ENCODE assay signal across 16 mouse cellular contexts in genomic region chr2:153584396-153584795, GRCm38 (mm10). TPM values are rescaled to one million over a fixed set of nuclear protein-coding genes. Genes with fewer than 3 reads are reported as not detected.
DNase-seq lines count a peak whose midpoint lies in the region; ATAC-seq and TF ChIP-seq lines count a peak whose summit lies in the region.
"Had no signal": no experiment of that assay in that cellular context is flagged by ENCODE, and none has a peak within 500 bp of the region (broad histone marks: within the 10 kb centered on the region; RNA-seq: fewer than 3 reads in every experiment).

No protein-coding gene starts in this region.

- peaks cover 38% of the 10 kb centered on the region for H3K4me1 ChIP-seq in hindbrain, embryonic 10.5 days (replicated peaks)
- no peaks in the 10 kb centered on the region for H3K4me1 ChIP-seq in hindbrain, postnatal 0 days (ENCODE audit: insufficient read depth, low read length)
- peaks cover 12 to 30% of the 10 kb centered on the region in 2 experiments; a peak in 3 of 4 replicates for H3K4me1 ChIP-seq in ES-E14 (ENCODE audit: control insufficient read depth in 2 of 2, insufficient read depth in 2 of 2, low read length in 2 of 2, poor library complexity in 1 of 2)
- peaks cover 77% of the 10 kb centered on the region for H3K4me1 ChIP-seq in liver, embryonic 12.5 days

- TF ChIP-seq CTCF in hindbrain, postnatal 0 days (IDR thresholded peaks at IDR 0.05; ENCODE audit: low read depth), result no peak

- no peak for ATAC-seq in hindbrain, postnatal 0 days
- ATAC-seq in liver, embryonic 12.5 days, result no peak
- ATAC-seq in inflammation-experienced regulatory T-cells, adult 6 months, result no peak
- ATAC-seq in megakaryocyte progenitor cell, adult 5-6 weeks (replicated peaks; ENCODE audit: poor library complexity), result no peak
- ATAC-seq: forebrain, embryonic 15.5 days; hindbrain, embryonic 16.5 days; Patski had no signal

- H3K27ac ChIP-seq in hindbrain, embryonic 10.5 days, result peak overlapping the region; percentile 35
- no peak overlapping the region for H3K27ac ChIP-seq in hindbrain, postnatal 0 days
- peak overlapping the region; percentile 74 for H3K27ac ChIP-seq in ES-E14 (ENCODE audit: insufficient read depth, low read depth, low read length, poor library complexity, severe bottlenecking)
- H3K27ac ChIP-seq in liver, embryonic 12.5 days, result peak overlapping the region; percentile 93
- H3K27ac ChIP-seq: forebrain, embryonic 15.5 days; macrophage; stomach, postnatal 0 days had no signal

- DNase-seq in hindbrain, embryonic 10.5 days (ENCODE audit: low spot score), result no peak
- DNase-seq in hindbrain, postnatal 0 days (ENCODE audit: low spot score), result no peak
- DNase-seq in 416B (ENCODE audit: low read depth) (peak; percentile 49), ES-E14 (ENCODE audit: low read depth, low spot score) (no peak)
- DNase-seq: cerebellum, adult 11 months; heart, adult 18-20 months; heart, postnatal 10 days; lung, adult 18-20 months had no signal

- H3K27me3 ChIP-seq in hindbrain, embryonic 10.5 days (ENCODE audit: insufficient read depth, poor library complexity, severe bottlenecking), result peaks cover 20% of the 10 kb centered on the region
- no peaks in the 10 kb centered on the region for H3K27me3 ChIP-seq in hindbrain, postnatal 0 days (ENCODE audit: insufficient read depth, low read length)
- no peaks in the 10 kb centered on the region for H3K27me3 ChIP-seq in liver, embryonic 12.5 days (replicated peaks)
- H3K27me3 ChIP-seq: forebrain, embryonic 15.5 days; Patski had no signal

- no peaks in the 10 kb centered on the region for H3K9me3 ChIP-seq in hindbrain, embryonic 10.5 days
- no peaks in the 10 kb centered on the region for H3K9me3 ChIP-seq in hindbrain, postnatal 0 days (ENCODE audit: low read length)
- H3K9me3 ChIP-seq in ES-E14 (ENCODE audit: control insufficient read depth, insufficient read depth, low read depth, low read length), result no peaks in the 10 kb centered on the region
- H3K9me3 ChIP-seq in liver, embryonic 12.5 days (replicated peaks), result no peaks in the 10 kb centered on the region
- H3K9me3 ChIP-seq: forebrain, embryonic 15.5 days had no signal

- in situ Hi-C loops in ES-E14 (cut with MboI; ENCODE audit: low sequenced_read_pairs in 2 of 2, unreplicated experiment in 2 of 2), result loop anchor here (10.0 to 25.0 kb wide), 2 partner anchors 97 to 100 kb away; partner anchors contain the start of gene 4930404H24Rik (in 1 of the 2)

- H3K4me3 ChIP-seq in hindbrain, embryonic 10.5 days, result no peak overlapping the region
- no peak overlapping the region for H3K4me3 ChIP-seq in hindbrain, postnatal 0 days (ENCODE audit: low read length)
- H3K4me3 ChIP-seq in ES-E14 (ENCODE audit: insufficient read depth in 1 of 2, low read depth in 1 of 2, low read length in 2 of 2, poor library complexity in 1 of 2, severe bottlenecking in 1 of 2), result no peak overlapping the region
- no peak overlapping the region for H3K4me3 ChIP-seq in liver, embryonic 12.5 days
- H3K4me3 ChIP-seq: forebrain, embryonic 15.5 days had no signal

- WGBS in hindbrain, embryonic 10.5 days, result 62% methylated on average over 4 of the region's 4 CpGs
- WGBS in hindbrain, postnatal 0 days, result 78% methylated on average over 4 of the region's 4 CpGs
- 70% methylated on average over 4 of the region's 4 CpGs for WGBS in liver, embryonic 12.5 days (ENCODE audit: insufficient replicate concordance)

- H3K36me3 ChIP-seq in hindbrain, embryonic 10.5 days, result no peaks in the 10 kb centered on the region
- H3K36me3 ChIP-seq in hindbrain, postnatal 0 days (ENCODE audit: insufficient read depth, low read length), result no peaks in the 10 kb centered on the region
- no peaks in the 10 kb centered on the region for H3K36me3 ChIP-seq in ES-E14 (ENCODE audit: control insufficient read depth, insufficient read depth, low read length, poor library complexity, severe bottlenecking)
- H3K36me3 ChIP-seq in liver, embryonic 12.5 days, result no peaks in the 10 kb centered on the region
- H3K36me3 ChIP-seq: forebrain, embryonic 15.5 days had no signal

- no peak overlapping the region for H3K9ac ChIP-seq in hindbrain, postnatal 0 days (replicated peaks; ENCODE audit: low read length)
- no peak overlapping the region; the same call in 1 of the 2 replicates for H3K9ac ChIP-seq in ES-E14 (ENCODE audit: insufficient read depth, low read depth, low read length, poor library complexity, severe bottlenecking)
- peak overlapping the region; percentile 68; the same call in 1 of the 2 replicates for H3K9ac ChIP-seq in liver, embryonic 12.5 days
- H3K9ac ChIP-seq: forebrain, embryonic 15.5 days had no signal

- H3K4me2 ChIP-seq in hindbrain, postnatal 0 days (ENCODE audit: low read depth, low read length), result no peak overlapping the region
- peak overlapping the region; percentile 82 for H3K4me2 ChIP-seq in liver, embryonic 12.5 days
- H3K4me2 ChIP-seq: forebrain, embryonic 15.5 days had no signal

TF ChIP-seq in ES-E14, 5 proteins besides CTCF, POLR2A, EP300 and RAD21:
- TF ChIP-seq MAFK (IDR thresholded peaks at IDR 0.05; ENCODE audit: insufficient read depth, low read depth, low read length), result no peak
- TF ChIP-seq ZNF384 (IDR thresholded peaks at IDR 0.05; ENCODE audit: low read depth, low read length), result no peak
- 0 out of 2 replicates have a peak, but pooled peaks have one; percentile 17 for TF ChIP-seq CHD2 (IDR thresholded peaks at IDR 0.05; ENCODE audit: low read depth, low read length)
- no peak for TF ChIP-seq ZC3H11A (IDR thresholded peaks at IDR 0.05; ENCODE audit: borderline replicate concordance, low read depth, low read length)
TF ChIP-seq in ES-E14: peak in this region for 1.

RNA-seq across cellular contexts. Expression of gene Commd7, which starts 48.2 kb away (rescaled TPM):
- polyA plus RNA-seq in hindbrain, embryonic 10.5 days (2016; fragmentation: Nextera tagmentation; extraction: Ambion mirVana), result 71.9 and 75.6 TPM in 2 replicates
- total RNA-seq in hindbrain, postnatal 0 days (2014; rRNA removed), result 21.2 and 25.7 TPM in 2 replicates
- polyA plus RNA-seq in hindbrain, postnatal 0 days (2015; fragmentation: Nextera tagmentation; extraction: Ambion mirVana), result 88.0 and 93.4 TPM in 2 replicates
- 9.1 and 12.7 TPM in 2 replicates for total RNA-seq in ES-E14 (2012; rRNA removed)
- 44.0 and 45.7 TPM in 2 replicates for polyA plus RNA-seq in liver, embryonic 12.5 days (2016; fragmentation: Nextera tagmentation; extraction: Ambion mirVana)
- 100 to 1,000 TPM; 102 to 138 (median 121) TPM for polyA plus RNA-seq in inflammation-experienced regulatory T-cells, adult 6 months (2017; shearing (Covaris generic))
- total RNA-seq in megakaryocyte progenitor cell, adult 5-6 weeks (2015), result 37.2 and 45.9 TPM in 2 replicates
- 32.2 and 43.8 TPM in 2 replicates for total RNA-seq in megakaryocyte progenitor cell, adult 5-6 weeks (2017)

RNA-seq across cellular contexts. Expression of gene Nol4l, which starts 54.6 kb away (rescaled TPM):
- 19.1 and 23.3 TPM in 2 replicates for polyA plus RNA-seq in hindbrain, embryonic 10.5 days (2016; fragmentation: Nextera tagmentation; extraction: Ambion mirVana)
- total RNA-seq in hindbrain, postnatal 0 days (2014; rRNA removed), result 68.3 and 80.8 TPM in 2 replicates
- 23.7 and 24.2 TPM in 2 replicates for polyA plus RNA-seq in hindbrain, postnatal 0 days (2015; fragmentation: Nextera tagmentation; extraction: Ambion mirVana)
- total RNA-seq in ES-E14 (2012; rRNA removed), result 3.8 and 4.3 TPM in 2 replicates
- 9.3 and 9.8 TPM in 2 replicates for polyA plus RNA-seq in liver, embryonic 12.5 days (2016; fragmentation: Nextera tagmentation; extraction: Ambion mirVana)
- polyA plus RNA-seq in inflammation-experienced regulatory T-cells, adult 6 months (2017; shearing (Covaris generic)), result 1 to 10 TPM; 2.4 to 3.9 (median 2.4) TPM
- 3.0 and 4.4 TPM in 2 replicates for total RNA-seq in megakaryocyte progenitor cell, adult 5-6 weeks (2015)
- 1.4 and 3.7 TPM in 2 replicates for total RNA-seq in megakaryocyte progenitor cell, adult 5-6 weeks (2017)
